Mouse (Mus musculus): ENCODE measurements around the gene Klhdc10. TPM values are rescaled to one million over a fixed set of nuclear protein-coding genes. Genes with fewer than 3 reads are reported as not detected.

The Klhdc10 gene
- 10.0 and 11.6 TPM in 2 replicates for polyA plus RNA-seq (2015; fragmentation: Nextera tagmentation; extraction: Ambion mirVana)

DNA sequence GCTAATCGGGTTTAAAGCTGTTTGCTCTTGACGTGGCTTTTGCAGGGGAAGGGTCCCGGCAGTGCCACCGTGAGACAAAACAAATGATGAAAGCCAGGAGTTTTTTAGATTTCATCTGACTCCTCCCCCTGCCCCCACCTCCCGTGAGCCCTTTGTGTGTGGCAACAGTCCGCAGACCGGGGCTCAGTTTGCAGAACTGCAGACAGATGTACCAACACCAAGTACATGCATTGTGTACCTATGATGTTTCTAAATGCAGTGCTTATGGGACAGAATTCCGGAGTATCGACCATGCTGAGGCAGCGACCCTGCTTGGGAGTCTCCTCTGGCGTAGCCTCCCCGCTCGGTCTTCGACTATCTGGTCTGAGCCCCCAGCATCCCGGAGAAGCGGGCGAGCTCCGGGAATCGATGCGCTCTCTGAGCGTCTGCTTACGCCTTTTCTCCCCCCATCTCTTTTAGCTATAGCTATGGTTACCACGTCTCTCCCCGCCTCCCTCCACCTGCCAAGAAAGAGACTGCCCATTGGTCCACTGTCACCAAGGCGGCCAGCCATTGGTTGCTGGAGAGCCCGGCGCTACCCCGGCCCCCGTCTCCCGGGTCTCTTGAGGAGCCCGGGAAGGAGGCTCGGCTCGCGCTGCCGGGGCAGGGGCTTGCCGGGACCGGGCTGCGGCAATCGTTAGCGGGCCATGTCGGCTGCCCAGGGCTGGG is at the start of gene Klhdc10:
Gene Klhdc10, plus strand, starts transcription at position 561 of the 708 bp plus-strand sequence.
- Histone ChIP-seq H3K4me1 (ENCODE audit: control insufficient read depth, insufficient read depth, low read length) (peaks cover 3% of the 10 kb centered on the region; the same call in 1 of the 2 replicates), H3K36me3 (ENCODE audit: control insufficient read depth, insufficient read depth, low read length) (no peaks in the 10 kb centered on the region), H3K9me3 (ENCODE audit: control insufficient read depth, low read length) (no peaks in the 10 kb centered on the region), H3K4me3 (ENCODE audit: low read length) (peak within 1 kb of the TSS; percentile 99), H3K9ac (ENCODE audit: low read depth, low read length) (peak within 1 kb of the TSS; percentile 92), H3K27me3 (replicated peaks; ENCODE audit: control insufficient read depth, insufficient read depth, low read length) (no peaks in the 10 kb centered on the region), H3K4me2 (ENCODE audit: low read depth, low read length) (peak within 1 kb of the TSS; percentile 62), H3K27ac (ENCODE audit: low read length) (peak within 1 kb of the TSS; percentile 96)
- under 1% methylated on average over 40 of the region's 41 CpGs for WGBS
- peak; percentile 100 for ATAC-seq

DNA sequence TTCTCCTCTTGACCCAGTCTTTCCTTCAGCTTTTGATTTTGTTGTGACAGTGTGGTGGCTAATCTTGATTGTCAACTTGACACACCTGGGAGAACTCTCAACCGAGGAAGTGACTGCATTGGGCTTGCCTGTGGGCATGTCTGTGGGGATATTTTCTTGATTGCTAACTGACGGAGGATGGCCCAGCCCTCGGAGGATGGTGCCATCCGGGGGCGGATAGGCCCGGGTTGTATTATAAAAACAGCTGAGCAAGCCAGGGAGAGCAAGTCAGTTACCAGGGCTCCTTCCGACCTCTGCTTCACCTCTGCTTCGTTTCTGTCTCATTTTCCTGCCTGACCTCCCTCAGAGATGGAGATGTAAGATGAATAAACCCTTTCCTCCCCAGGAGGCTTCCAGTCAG is 48.9 kb upstream of the Klhdc10 start:
- H3K27ac ChIP-seq (ENCODE audit: low read length) = no peak overlapping the region
- H3K9me3 ChIP-seq (ENCODE audit: control insufficient read depth, low read length) = no peaks in the 10 kb centered on the region
- H3K27me3 ChIP-seq (replicated peaks; ENCODE audit: control insufficient read depth, insufficient read depth, low read length) = no peaks in the 10 kb centered on the region
- H3K9ac ChIP-seq (ENCODE audit: low read depth, low read length) = no peak overlapping the region
- 47% methylated on average over 8 of the region's 8 CpGs for WGBS
- ATAC-seq = no peak
- no peaks in the 10 kb centered on the region for H3K4me1 ChIP-seq (ENCODE audit: control insufficient read depth, insufficient read depth, low read length)
- no peaks in the 10 kb centered on the region for H3K36me3 ChIP-seq (ENCODE audit: control insufficient read depth, insufficient read depth, low read length)
- H3K4me3 ChIP-seq (ENCODE audit: low read length) = no peak overlapping the region
- H3K4me2 ChIP-seq (ENCODE audit: low read depth, low read length) = no peak overlapping the region

DNA sequence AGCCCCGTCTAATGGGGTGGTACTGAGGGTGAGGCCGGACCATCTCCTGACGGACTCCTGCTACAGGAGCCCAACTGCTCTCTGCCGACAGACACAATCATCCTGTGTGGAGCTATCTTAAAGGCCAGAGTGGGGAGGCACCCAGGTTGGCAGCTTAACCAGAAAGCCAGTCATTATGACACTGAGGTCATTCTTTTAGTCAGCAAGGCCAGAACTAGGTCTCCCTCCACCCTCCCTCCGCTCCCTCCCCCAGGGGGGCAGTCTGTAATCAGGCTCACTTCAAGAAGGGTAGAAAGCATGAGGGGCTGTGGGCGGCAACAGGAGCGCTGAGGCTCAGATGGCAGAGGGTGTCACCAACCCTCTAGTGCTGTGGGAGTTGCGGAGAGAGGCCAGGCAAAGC is 48.0 kb upstream of the Klhdc10 start:
- Histone ChIP-seq H3K27me3 (replicated peaks; ENCODE audit: control insufficient read depth, insufficient read depth, low read length) (no peaks in the 10 kb centered on the region), H3K36me3 (ENCODE audit: control insufficient read depth, insufficient read depth, low read length) (no peaks in the 10 kb centered on the region), H3K4me3 (ENCODE audit: low read length) (no peak overlapping the region), H3K9me3 (ENCODE audit: control insufficient read depth, low read length) (no peaks in the 10 kb centered on the region), H3K9ac (ENCODE audit: low read depth, low read length) (no peak overlapping the region), H3K4me2 (ENCODE audit: low read depth, low read length) (no peak overlapping the region), H3K27ac (ENCODE audit: low read length) (no peak overlapping the region), H3K4me1 (ENCODE audit: control insufficient read depth, insufficient read depth, low read length) (no peaks in the 10 kb centered on the region)
- ATAC-seq = no peak
- 81% methylated on average over 8 of the region's 8 CpGs for WGBS

DNA sequence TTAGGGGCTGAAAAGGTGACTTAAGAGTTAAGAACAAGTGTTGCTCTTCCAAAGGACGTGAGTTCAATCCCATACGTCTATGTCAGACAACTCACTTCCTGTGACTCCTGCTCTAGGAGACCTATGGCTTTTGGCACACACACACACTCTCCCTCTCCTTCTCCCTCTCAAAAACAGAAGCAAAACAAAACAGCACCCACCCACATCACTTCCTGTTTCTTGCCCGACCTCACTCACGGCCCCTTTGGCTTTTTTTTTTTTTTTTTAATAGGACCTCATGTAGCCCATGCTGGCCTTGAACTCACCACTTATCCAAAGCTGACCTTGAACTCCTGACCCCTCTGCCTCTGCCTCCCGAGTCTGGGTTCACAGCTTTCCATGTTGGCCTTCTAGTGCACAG is 46.9 kb upstream of the Klhdc10 start:
- WGBS = 35% methylated on average over 5 of the region's 5 CpGs
- no peaks in the 10 kb centered on the region for H3K4me1 ChIP-seq (ENCODE audit: control insufficient read depth, insufficient read depth, low read length)
- H3K9me3 ChIP-seq (ENCODE audit: control insufficient read depth, low read length) = no peaks in the 10 kb centered on the region
- no peak for ATAC-seq
- H3K27ac ChIP-seq (ENCODE audit: low read length) = no peak overlapping the region
- no peak overlapping the region for H3K9ac ChIP-seq (ENCODE audit: low read depth, low read length)
- H3K27me3 ChIP-seq (replicated peaks; ENCODE audit: control insufficient read depth, insufficient read depth, low read length) = no peaks in the 10 kb centered on the region
- H3K36me3 ChIP-seq (ENCODE audit: control insufficient read depth, insufficient read depth, low read length) = no peaks in the 10 kb centered on the region
- no peak overlapping the region for H3K4me3 ChIP-seq (ENCODE audit: low read length)
- no peak overlapping the region for H3K4me2 ChIP-seq (ENCODE audit: low read depth, low read length)

DNA sequence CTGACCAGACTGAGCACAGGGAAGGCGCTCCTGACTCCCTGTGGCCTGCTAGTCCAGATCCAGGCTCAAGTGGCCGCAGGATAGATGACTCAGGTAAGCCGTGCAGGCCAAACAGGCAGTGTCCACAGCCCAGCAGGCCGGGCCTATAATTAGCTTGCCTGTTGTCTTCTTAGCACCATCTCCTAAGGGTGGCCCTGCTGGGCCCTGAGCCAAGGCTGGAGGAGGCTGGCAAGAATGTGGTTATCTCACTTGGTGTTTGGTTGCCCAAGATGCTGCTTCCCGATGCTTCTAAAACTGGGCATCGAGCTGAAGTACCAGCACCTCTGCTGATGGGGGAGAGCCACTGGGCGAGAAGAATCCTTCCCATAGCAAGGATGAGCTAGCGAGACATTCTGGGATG is 46.0 kb upstream of the Klhdc10 start:
- H3K4me2 ChIP-seq (ENCODE audit: low read depth, low read length) = no peak overlapping the region
- 87% methylated on average over 8 of the region's 8 CpGs for WGBS
- H3K9me3 ChIP-seq (ENCODE audit: control insufficient read depth, low read length) = no peaks in the 10 kb centered on the region
- no peaks in the 10 kb centered on the region for H3K27me3 ChIP-seq (replicated peaks; ENCODE audit: control insufficient read depth, insufficient read depth, low read length)
- no peaks in the 10 kb centered on the region for H3K4me1 ChIP-seq (ENCODE audit: control insufficient read depth, insufficient read depth, low read length)
- no peak overlapping the region for H3K9ac ChIP-seq (ENCODE audit: low read depth, low read length)
- no peak for ATAC-seq
- H3K36me3 ChIP-seq (ENCODE audit: control insufficient read depth, insufficient read depth, low read length) = no peaks in the 10 kb centered on the region
- no peak overlapping the region for H3K27ac ChIP-seq (ENCODE audit: low read length)
- H3K4me3 ChIP-seq (ENCODE audit: low read length) = no peak overlapping the region

DNA sequence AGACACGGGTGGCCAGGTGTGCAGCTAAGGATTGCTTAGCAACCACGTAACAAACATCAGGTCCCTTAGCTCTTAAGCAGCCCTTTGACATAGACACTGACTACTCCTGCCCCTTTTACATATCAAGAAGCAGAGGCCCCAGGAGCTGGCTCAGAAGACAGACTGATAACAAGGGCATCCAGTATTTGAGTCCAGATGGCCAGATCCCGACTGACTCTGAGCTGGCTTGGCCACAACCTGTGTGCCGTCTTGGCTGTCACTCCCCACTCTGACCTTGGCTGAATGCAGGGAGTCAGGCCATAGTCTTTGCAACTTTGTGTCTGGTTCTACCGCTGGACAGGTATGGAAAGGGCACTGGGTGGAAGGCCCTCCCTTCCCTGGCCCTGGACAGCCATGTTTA is 45.5 kb upstream of the Klhdc10 start:
- H3K36me3 ChIP-seq (ENCODE audit: control insufficient read depth, insufficient read depth, low read length) = no peaks in the 10 kb centered on the region
- H3K4me2 ChIP-seq (ENCODE audit: low read depth, low read length) = no peak overlapping the region
- no peak overlapping the region for H3K4me3 ChIP-seq (ENCODE audit: low read length)
- H3K4me1 ChIP-seq (ENCODE audit: control insufficient read depth, insufficient read depth, low read length) = no peaks in the 10 kb centered on the region
- no peak for ATAC-seq
- H3K27me3 ChIP-seq (replicated peaks; ENCODE audit: control insufficient read depth, insufficient read depth, low read length) = no peaks in the 10 kb centered on the region
- 77% methylated on average over 5 of the region's 5 CpGs for WGBS
- H3K9ac ChIP-seq (ENCODE audit: low read depth, low read length) = no peak overlapping the region
- no peak overlapping the region for H3K27ac ChIP-seq (ENCODE audit: low read length)
- no peaks in the 10 kb centered on the region for H3K9me3 ChIP-seq (ENCODE audit: control insufficient read depth, low read length)

DNA sequence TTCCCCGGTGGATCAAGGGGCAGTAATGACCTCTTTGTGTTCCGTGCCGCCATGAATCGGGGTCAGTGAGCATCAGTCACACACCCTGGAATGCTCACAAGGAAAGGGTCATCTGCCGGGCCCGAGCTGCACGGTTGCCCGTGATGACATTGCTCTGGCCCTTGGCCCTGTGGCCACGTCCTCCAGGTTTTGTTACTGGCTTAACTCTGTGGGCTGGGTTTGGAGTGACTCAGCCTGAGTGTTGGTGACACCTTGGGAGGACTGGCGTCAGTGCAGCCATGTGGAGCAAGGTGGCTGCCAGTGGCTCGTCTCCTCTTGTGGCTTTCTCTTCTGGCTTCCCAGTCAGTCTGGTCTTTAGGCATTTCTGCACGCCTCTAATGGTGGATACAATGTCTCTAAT is 45.0 kb upstream of the Klhdc10 start:
- H3K36me3 ChIP-seq (ENCODE audit: control insufficient read depth, insufficient read depth, low read length) = no peaks in the 10 kb centered on the region
- H3K27ac ChIP-seq (ENCODE audit: low read length) = no peak overlapping the region
- no peak overlapping the region for H3K9ac ChIP-seq (ENCODE audit: low read depth, low read length)
- 89% methylated on average over 12 of the region's 12 CpGs for WGBS
- no peak overlapping the region for H3K4me3 ChIP-seq (ENCODE audit: low read length)
- H3K27me3 ChIP-seq (replicated peaks; ENCODE audit: control insufficient read depth, insufficient read depth, low read length) = no peaks in the 10 kb centered on the region
- H3K4me1 ChIP-seq (ENCODE audit: control insufficient read depth, insufficient read depth, low read length) = no peaks in the 10 kb centered on the region
- no peak overlapping the region for H3K4me2 ChIP-seq (ENCODE audit: low read depth, low read length)
- no peak for ATAC-seq
- no peaks in the 10 kb centered on the region for H3K9me3 ChIP-seq (ENCODE audit: control insufficient read depth, low read length)

DNA sequence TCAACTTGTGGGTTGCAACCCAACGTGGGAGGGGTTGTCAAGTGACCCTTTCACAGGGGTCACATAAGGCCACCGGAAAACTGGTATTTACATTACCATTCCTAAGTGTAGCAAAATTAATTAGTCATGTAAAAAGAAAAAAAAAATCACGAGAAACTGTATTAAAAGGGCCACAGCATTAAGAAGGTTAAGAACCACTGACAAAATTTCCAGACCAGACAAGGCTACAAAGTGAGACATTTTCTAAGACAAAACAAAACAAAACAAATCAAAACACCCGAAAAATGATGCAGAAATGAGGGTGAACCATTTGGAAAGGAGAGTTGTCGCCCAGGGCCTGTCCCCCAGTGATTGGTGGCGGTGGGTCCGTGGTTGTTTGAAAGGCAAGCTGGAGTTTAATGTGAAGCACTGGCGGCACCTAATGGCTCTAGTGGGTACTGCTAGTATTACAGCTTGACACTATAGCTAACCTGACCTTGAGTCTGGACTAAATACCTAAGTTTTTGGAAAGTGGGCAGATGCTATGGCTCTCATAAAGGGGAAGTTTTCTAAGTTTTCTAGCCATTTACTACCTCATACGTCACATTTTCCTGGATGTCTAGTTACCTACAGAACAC is 44.0 kb upstream of the Klhdc10 start:
- Histone ChIP-seq H3K4me1 (ENCODE audit: control insufficient read depth, insufficient read depth, low read length) (no peaks in the 10 kb centered on the region), H3K9me3 (ENCODE audit: control insufficient read depth, low read length) (no peaks in the 10 kb centered on the region), H3K9ac (ENCODE audit: low read depth, low read length) (no peak overlapping the region), H3K27me3 (replicated peaks; ENCODE audit: control insufficient read depth, insufficient read depth, low read length) (no peaks in the 10 kb centered on the region), H3K27ac (ENCODE audit: low read length) (no peak overlapping the region), H3K36me3 (ENCODE audit: control insufficient read depth, insufficient read depth, low read length) (no peaks in the 10 kb centered on the region), H3K4me2 (ENCODE audit: low read depth, low read length) (peak overlapping the region; percentile 9; the same call in 1 of the 2 replicates), H3K4me3 (ENCODE audit: low read length) (no peak overlapping the region)
- peak; percentile 67; the same call in 1 of the 2 replicates for ATAC-seq
- WGBS = 20% methylated on average over 9 of the region's 9 CpGs

DNA sequence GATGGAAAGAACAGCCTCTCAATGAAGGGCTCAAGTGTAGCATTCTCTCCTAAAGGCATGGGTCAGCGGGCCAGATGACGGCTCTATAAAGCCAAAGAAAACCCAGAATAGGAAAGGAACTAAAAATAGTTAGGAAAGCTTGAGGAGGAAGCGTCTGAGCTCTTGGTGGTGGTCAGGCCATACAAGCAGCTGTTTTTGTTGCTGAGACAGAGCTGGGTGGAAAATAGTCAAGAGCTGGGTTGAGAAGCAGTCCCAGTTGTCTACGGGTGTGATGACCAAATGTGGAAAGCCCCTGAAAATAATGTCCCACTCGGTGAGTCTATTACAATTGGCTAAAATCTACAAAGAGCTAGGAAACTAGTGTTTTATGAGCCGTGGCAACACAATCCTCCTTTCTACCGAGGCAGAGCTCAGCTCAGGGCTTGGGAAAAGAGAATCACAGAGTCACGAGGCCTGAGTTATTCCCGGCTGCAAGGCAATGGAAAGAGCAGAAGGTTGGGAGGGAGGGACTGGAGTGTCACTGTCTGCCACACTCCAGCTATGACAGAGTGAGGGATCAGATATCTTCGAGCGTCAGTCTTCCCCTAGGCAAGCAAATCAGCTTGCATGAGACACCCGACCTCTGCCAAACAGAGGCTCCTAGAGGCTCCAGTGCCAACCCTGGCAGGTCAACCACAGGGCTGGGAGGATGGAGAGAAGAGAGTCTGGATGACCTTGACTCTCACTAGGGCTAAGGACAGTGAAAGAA is 41.7 kb upstream of the Klhdc10 start:
- H3K27ac ChIP-seq (ENCODE audit: low read length) = no peak overlapping the region
- H3K4me3 ChIP-seq (ENCODE audit: low read length) = no peak overlapping the region
- no peaks in the 10 kb centered on the region for H3K27me3 ChIP-seq (replicated peaks; ENCODE audit: control insufficient read depth, insufficient read depth, low read length)
- H3K4me1 ChIP-seq (ENCODE audit: control insufficient read depth, insufficient read depth, low read length) = no peaks in the 10 kb centered on the region
- H3K4me2 ChIP-seq (ENCODE audit: low read depth, low read length) = no peak overlapping the region
- no peak for ATAC-seq
- no peak overlapping the region for H3K9ac ChIP-seq (ENCODE audit: low read depth, low read length)
- H3K9me3 ChIP-seq (ENCODE audit: control insufficient read depth, low read length) = no peaks in the 10 kb centered on the region
- 0 out of 2 replicates have a peak, but pooled peaks cover 2% of the 10 kb centered on the region for H3K36me3 ChIP-seq (ENCODE audit: control insufficient read depth, insufficient read depth, low read length)
- 71% methylated on average over 12 of the region's 12 CpGs for whole genome bisulfite sequencing

All from intestine, embryonic 16.5 days (tissue).